Mouse (Mus musculus): ENCODE results near the gene Cnga3.

- no peak for TF ChIP-seq CTCF (IDR thresholded peaks at IDR 0.05; ENCODE audit: control insufficient read depth, insufficient read depth, insufficient read length)
- no peak for TF ChIP-seq MAX (IDR thresholded peaks at IDR 0.05)
These were observed 72.3 kb downstream of the Cnga3 start for GRCm38 (mm10) chr1:37286556-37286955.
